Mouse (Mus musculus): ENCODE results near the gene L3mbtl2. TPM values are rescaled to one million over a fixed set of nuclear protein-coding genes. Genes with fewer than 3 reads are reported as not detected.

Gene L3mbtl2
- polyA plus RNA-seq, 1 experiment: 20.0 TPM

- TF ChIP-seq MYOG (IDR thresholded peaks at IDR 0.05; ENCODE audit: control insufficient read depth in 1 of 3, insufficient read depth in 1 of 3, insufficient read length in 2 of 3, low read depth in 2 of 3): no peak
- TF ChIP-seq REST (IDR thresholded peaks at IDR 0.05; ENCODE audit: insufficient read depth, insufficient read length): no peak
- no peak for TF ChIP-seq E2F4 (IDR thresholded peaks at IDR 0.05; ENCODE audit: insufficient read depth)
- TF ChIP-seq TCF3 (IDR thresholded peaks at IDR 0.05; ENCODE audit: insufficient read length, low read depth): no peak
- TF ChIP-seq MYOD1 (IDR thresholded peaks at IDR 0.05; ENCODE audit: control insufficient read depth in 1 of 3, insufficient read length in 2 of 3, low read depth in 2 of 3): no peak
- no peak for TF ChIP-seq TCF12 (IDR thresholded peaks at IDR 0.05; ENCODE audit: insufficient read depth, poor library complexity, severe bottlenecking)
- no peak for TF ChIP-seq SRF (IDR thresholded peaks at IDR 0.05; ENCODE audit: control insufficient read depth, insufficient read length, low read depth)
- no peak for TF ChIP-seq POLR2A (IDR thresholded peaks at IDR 0.05; ENCODE audit: insufficient read length, low read depth)
- TF ChIP-seq USF1 (IDR thresholded peaks at IDR 0.05; ENCODE audit: low read depth): no peak
- no peak for TF ChIP-seq POLR2AphosphoS2 (IDR thresholded peaks at IDR 0.05; ENCODE audit: insufficient read length, low read depth)
- no peak for TF ChIP-seq CEBPB (IDR thresholded peaks at IDR 0.05; ENCODE audit: insufficient read depth, poor library complexity, severe bottlenecking)
- TF ChIP-seq MAX (IDR thresholded peaks at IDR 0.05; ENCODE audit: low read depth): no peak
- peaks cover 23% of the 10 kb centered on the region for H3K79me2 ChIP-seq (ENCODE audit: control insufficient read depth, insufficient read depth)
- H3ac ChIP-seq (ENCODE audit: control insufficient read depth, insufficient read length): no peak overlapping the region
- peak overlapping the region; percentile 79 for H3K4me3 ChIP-seq
- H3K4me2 ChIP-seq (ENCODE audit: low read depth): peak overlapping the region; percentile 81
- H3K27me3 ChIP-seq (ENCODE audit: control insufficient read depth, insufficient read depth, insufficient read length): no peaks in the 10 kb centered on the region
- peaks cover 12% of the 10 kb centered on the region for H3K36me3 ChIP-seq (ENCODE audit: control insufficient read depth, insufficient read depth)
These were observed 408 bp upstream of the L3mbtl2 start for GRCm38 (mm10) chr15:81663281-81663680.

GRCm38 (mm10) chr15:81666957-81667356, 3.3 kb downstream of the L3mbtl2 start:
- TF ChIP-seq POLR2AphosphoS2 (IDR thresholded peaks at IDR 0.05; ENCODE audit: insufficient read length, low read depth): no peak
- TF ChIP-seq USF1 (IDR thresholded peaks at IDR 0.05; ENCODE audit: low read depth): no peak
- TF ChIP-seq MYOG (IDR thresholded peaks at IDR 0.05; ENCODE audit: control insufficient read depth in 1 of 3, insufficient read depth in 1 of 3, insufficient read length in 2 of 3, low read depth in 2 of 3): no peak
- no peak for TF ChIP-seq SRF (IDR thresholded peaks at IDR 0.05; ENCODE audit: control insufficient read depth, insufficient read length, low read depth)
- TF ChIP-seq MAX (IDR thresholded peaks at IDR 0.05; ENCODE audit: low read depth): no peak
- TF ChIP-seq POLR2A (IDR thresholded peaks at IDR 0.05; ENCODE audit: insufficient read length, low read depth): no peak
- no peak for TF ChIP-seq TCF3 (IDR thresholded peaks at IDR 0.05; ENCODE audit: insufficient read length, low read depth)
- TF ChIP-seq REST (IDR thresholded peaks at IDR 0.05; ENCODE audit: insufficient read depth, insufficient read length): no peak
- no peak for TF ChIP-seq CEBPB (IDR thresholded peaks at IDR 0.05; ENCODE audit: insufficient read depth, poor library complexity, severe bottlenecking)
- no peak for TF ChIP-seq TCF12 (IDR thresholded peaks at IDR 0.05; ENCODE audit: insufficient read depth, poor library complexity, severe bottlenecking)
- Histone ChIP-seq H3K79me2 (ENCODE audit: control insufficient read depth, insufficient read depth) (peaks cover 23% of the 10 kb centered on the region), H3ac (ENCODE audit: control insufficient read depth, insufficient read length) (no peak overlapping the region), H3K4me2 (ENCODE audit: low read depth) (no peak overlapping the region), H3K4me3 (no peak overlapping the region), H3K27me3 (ENCODE audit: control insufficient read depth, insufficient read depth, insufficient read length) (no peaks in the 10 kb centered on the region), H3K36me3 (ENCODE audit: control insufficient read depth, insufficient read depth) (peaks cover 25% of the 10 kb centered on the region)

GRCm38 (mm10) chr15:81670231-81670640, 6.5 kb downstream of the L3mbtl2 start:
- Histone ChIP-seq H3K4me3 (no peak overlapping the region), H3K79me2 (ENCODE audit: control insufficient read depth, insufficient read depth) (peaks cover 8% of the 10 kb centered on the region), H3K27me3 (ENCODE audit: control insufficient read depth, insufficient read depth, insufficient read length) (no peaks in the 10 kb centered on the region), H3K36me3 (ENCODE audit: control insufficient read depth, insufficient read depth) (peaks cover 31% of the 10 kb centered on the region), H3ac (ENCODE audit: control insufficient read depth, insufficient read length) (no peak overlapping the region), H3K4me2 (ENCODE audit: low read depth) (no peak overlapping the region)
- TF ChIP-seq MYOG (IDR thresholded peaks at IDR 0.05; ENCODE audit: control insufficient read depth in 1 of 3, insufficient read depth in 1 of 3, insufficient read length in 2 of 3, low read depth in 2 of 3) (peak in 2 of 3 experiments; percentile 68 to 78), TCF12 (IDR thresholded peaks at IDR 0.05; ENCODE audit: insufficient read depth, poor library complexity, severe bottlenecking) (no peak), SRF (IDR thresholded peaks at IDR 0.05; ENCODE audit: control insufficient read depth, insufficient read length, low read depth) (peak; percentile 26), MYOD1 (IDR thresholded peaks at IDR 0.05; ENCODE audit: control insufficient read depth in 1 of 3, insufficient read length in 2 of 3, low read depth in 2 of 3) (peak in 2 of 3 experiments; percentile 61 to 71), MAX (IDR thresholded peaks at IDR 0.05; ENCODE audit: low read depth) (no peak)

- H3K79me2 ChIP-seq (ENCODE audit: control insufficient read depth, insufficient read depth): no peaks in the 10 kb centered on the region
- H3K36me3 ChIP-seq (ENCODE audit: control insufficient read depth, insufficient read depth): peaks cover 34% of the 10 kb centered on the region
- H3ac ChIP-seq (ENCODE audit: control insufficient read depth, insufficient read length): no peak overlapping the region
- TF ChIP-seq REST (IDR thresholded peaks at IDR 0.05; ENCODE audit: insufficient read depth, insufficient read length): no peak
- no peak for TF ChIP-seq E2F4 (IDR thresholded peaks at IDR 0.05; ENCODE audit: insufficient read depth)
- no peak for TF ChIP-seq MYOG (IDR thresholded peaks at IDR 0.05; ENCODE audit: control insufficient read depth in 1 of 3, insufficient read depth in 1 of 3, insufficient read length in 2 of 3, low read depth in 2 of 3)
- no peak for TF ChIP-seq POLR2AphosphoS2 (IDR thresholded peaks at IDR 0.05; ENCODE audit: insufficient read length, low read depth)
- TF ChIP-seq USF1 (IDR thresholded peaks at IDR 0.05; ENCODE audit: low read depth): no peak
- no peak for TF ChIP-seq TCF12 (IDR thresholded peaks at IDR 0.05; ENCODE audit: insufficient read depth, poor library complexity, severe bottlenecking)
- no peak for TF ChIP-seq SRF (IDR thresholded peaks at IDR 0.05; ENCODE audit: control insufficient read depth, insufficient read length, low read depth)
- TF ChIP-seq MYOD1 (IDR thresholded peaks at IDR 0.05; ENCODE audit: control insufficient read depth in 1 of 3, insufficient read length in 2 of 3, low read depth in 2 of 3): no peak
- no peak for TF ChIP-seq TCF3 (IDR thresholded peaks at IDR 0.05; ENCODE audit: insufficient read length, low read depth)
- no peak for TF ChIP-seq MAX (IDR thresholded peaks at IDR 0.05; ENCODE audit: low read depth)
- TF ChIP-seq POLR2A (IDR thresholded peaks at IDR 0.05; ENCODE audit: insufficient read length, low read depth): no peak
- TF ChIP-seq CEBPB (IDR thresholded peaks at IDR 0.05; ENCODE audit: insufficient read depth, poor library complexity, severe bottlenecking): no peak
- no peaks in the 10 kb centered on the region for H3K27me3 ChIP-seq (ENCODE audit: control insufficient read depth, insufficient read depth, insufficient read length)
- H3K4me2 ChIP-seq (ENCODE audit: low read depth): no peak overlapping the region
- H3K4me3 ChIP-seq: no peak overlapping the region
These were observed 12.9 kb downstream of the L3mbtl2 start for GRCm38 (mm10) chr15:81676637-81677036.

Measured in myocyte (in vitro differentiated cells).